Mouse (Mus musculus) liver (tissue): ENCODE measurements at regions not wholly inside any gene's neighbourhood (a gene's known extent, or its start where the extent isn't known, plus 50 kb on each side); places are given as distances from the start of the nearest gene placed in this dataset.
"Not testable (repeated sequence)": the region's sequence is repeated elsewhere in the genome, so short reads cannot be mapped to it uniquely, and the experiment has no call there.

Experiments used
- DNase-seq: peaks from one replicate; pipeline ENCODE4 v3.0.0-alpha.2; 2020; ENCODE audit warnings: mixed read lengths

GRCm38 (mm10) chr16:71342777-71343176, 965.3 kb upstream of the Robo1 start:
- DNase-seq: no peak

DNA sequence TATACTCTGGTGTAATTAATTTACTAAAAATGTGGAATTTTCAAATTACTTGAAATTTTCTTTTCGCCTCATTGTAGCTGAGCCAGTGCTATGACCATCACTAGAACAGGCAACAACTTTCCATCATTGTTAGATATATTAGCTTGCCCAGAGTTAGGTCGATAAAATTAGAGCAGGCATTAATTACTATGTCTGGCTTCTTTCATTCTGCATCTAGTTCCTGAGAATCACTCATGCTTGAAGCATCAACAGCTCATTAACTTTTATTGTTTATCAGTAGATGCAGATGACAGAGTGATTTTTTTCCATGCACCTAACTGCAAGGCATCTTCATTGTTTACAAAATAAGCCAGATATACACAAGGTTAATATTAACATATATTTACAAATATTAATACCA, 963.5 kb upstream of the Robo1 start:
- no peak for DNase-seq

DNA sequence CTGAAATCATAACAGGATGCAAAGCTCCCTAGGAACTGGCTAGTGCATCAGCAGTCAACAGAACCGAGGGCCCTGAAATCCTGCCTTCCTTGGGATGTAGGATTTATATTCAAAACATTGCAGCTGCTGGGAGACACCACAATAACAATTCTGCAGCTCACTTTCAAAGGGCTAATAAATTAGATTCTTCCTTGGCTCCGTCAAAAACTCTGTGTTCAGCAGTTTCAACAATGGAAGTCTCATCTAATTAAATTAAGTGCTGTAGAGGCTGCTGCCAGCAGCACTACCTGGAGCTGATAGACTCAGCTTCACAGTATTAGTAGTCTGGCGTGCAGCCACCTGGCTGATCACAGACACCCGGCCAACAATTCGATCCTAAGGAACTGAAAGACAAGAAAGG, 916.2 kb upstream of the Robo1 start:
- peak; percentile 3 for DNase-seq

DNA sequence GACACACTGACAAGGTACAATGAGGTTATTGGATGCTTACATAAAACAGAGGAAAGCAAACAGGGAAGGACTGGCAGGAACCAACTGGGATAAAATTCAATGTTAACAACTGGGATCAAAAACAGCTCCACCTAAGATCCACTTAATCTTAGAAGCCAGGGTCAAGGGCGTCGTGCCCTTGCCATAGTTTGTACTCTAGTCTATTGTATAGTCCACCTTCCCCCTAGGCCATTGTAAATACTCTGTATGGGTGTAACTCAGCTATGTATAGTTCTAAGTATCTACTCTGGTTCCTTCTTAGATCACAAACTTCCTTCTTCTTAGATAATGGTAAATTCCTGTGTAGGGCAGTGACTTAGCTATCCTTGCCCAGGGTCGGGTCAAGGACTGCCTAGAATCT, 873.3 kb upstream of the Robo1 start:
- DNase-seq: not testable (repeated sequence)
